Mouse (Mus musculus) right cerebral cortex, adult 2 months (tissue): ENCODE results near the gene Camkmt.

Source experiments
- DNase-seq, 2 experiments: peaks; one replicate each; pipeline ENCODE4 v3.0.0; 2021 to 2022; ENCODE audit warnings: low spot score in 2 of 2

Camkmt gene

DNA sequence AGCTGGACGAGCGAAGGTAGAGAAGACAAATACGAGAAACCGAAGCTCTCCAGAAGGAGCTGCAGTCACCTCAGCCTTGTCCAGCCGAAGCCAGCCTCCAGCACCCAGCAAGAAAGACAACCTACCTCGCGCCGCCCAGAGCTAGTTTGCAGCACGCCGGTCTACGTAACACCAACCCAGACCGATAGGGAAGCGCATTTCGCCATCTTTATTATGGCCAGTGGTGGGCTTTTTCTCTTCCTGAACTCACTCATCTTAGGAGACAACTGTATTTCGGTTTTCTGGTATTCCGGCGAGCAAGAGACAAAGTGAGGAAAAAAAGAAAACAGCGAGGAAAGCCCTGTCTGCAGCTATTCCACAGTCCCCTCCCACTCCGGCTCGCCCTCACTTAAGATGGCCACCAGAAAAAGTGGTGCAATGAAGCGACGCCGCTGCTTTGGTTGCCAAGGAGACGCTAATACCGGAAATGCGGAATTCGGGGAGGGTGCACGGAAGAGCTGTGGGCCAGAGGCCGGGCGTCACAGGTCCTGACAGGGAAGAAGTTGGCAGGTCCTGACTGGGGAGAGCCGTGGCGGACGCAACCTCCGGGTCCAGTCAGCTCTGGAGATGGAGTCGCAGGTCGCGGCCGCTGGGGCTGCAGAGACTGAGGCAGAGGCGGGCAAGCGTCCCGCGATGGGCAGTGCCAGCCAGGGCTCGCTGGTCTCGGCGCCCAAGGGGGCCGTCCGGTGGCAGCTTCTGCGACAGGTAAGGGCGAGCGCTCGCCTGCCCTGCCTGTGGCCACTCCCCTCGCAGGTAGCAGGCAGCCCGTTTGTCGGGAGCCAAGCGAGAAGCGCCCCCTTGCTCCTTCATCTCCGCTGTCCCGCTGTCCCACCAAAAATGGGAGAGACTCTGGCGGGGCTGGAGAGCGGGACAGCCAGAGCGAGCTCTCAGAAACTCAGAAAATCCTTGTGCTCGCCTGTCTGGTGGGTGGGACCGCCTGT is at the start of gene Camkmt, which contains the start of gene Prepl:
Gene Camkmt (plus strand): TSS at position 433 of the 980 bp plus-strand sequence.
Gene Prepl (minus strand): TSS at position 122 of the 980 bp plus-strand sequence.
- peak; percentile 96 for DNase-seq

DNA sequence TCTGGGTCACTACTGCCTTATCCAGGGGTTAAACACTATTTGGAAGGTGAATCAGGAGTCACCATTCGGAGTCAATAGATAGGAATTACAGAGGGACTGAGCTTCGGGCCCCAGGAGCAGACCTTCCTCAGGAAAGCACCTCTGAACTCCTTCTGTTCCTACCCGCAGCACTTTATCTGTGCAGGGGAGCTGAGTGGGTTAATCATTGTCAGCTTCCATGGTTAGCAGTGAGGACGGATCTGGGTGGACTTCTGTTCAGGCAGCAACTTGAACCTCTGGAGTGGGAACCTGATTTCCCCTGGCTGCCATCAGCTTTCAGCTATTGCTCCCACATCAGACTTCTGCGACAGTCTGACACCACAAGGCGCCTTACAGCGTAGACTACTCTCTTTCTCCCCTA is 49.4 kb upstream of the Camkmt start:
- DNase-seq = no peak

DNA sequence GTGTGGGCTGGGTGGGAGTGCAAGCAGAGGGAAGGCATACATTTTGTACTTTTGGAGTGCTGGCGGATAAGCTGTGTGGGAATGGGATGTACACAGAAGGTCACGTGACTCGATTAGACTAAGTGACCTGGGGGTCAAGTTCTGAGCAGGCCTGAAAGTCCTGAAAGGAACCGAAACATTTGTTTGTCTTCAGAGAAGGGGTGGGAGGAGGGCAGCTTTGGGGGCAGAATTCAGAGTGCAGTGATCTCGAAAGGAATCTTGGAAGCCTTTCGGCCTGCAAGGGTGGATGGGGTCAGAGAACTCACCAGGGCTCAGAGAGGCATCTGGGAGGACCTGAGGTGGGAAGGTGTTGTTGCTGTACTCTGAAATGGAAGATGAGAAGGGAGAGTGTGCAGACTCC is 47.9 kb upstream of the Camkmt start:
- no peak for DNase-seq

- DNase-seq = no peak
Measured at GRCm38 (mm10) chr17:85043404-85043816, 46.9 kb upstream of the Camkmt start.

GRCm38 (mm10) chr17:85044466-85044865 is 45.9 kb upstream of the Camkmt start:
- no peak for DNase-seq

DNA sequence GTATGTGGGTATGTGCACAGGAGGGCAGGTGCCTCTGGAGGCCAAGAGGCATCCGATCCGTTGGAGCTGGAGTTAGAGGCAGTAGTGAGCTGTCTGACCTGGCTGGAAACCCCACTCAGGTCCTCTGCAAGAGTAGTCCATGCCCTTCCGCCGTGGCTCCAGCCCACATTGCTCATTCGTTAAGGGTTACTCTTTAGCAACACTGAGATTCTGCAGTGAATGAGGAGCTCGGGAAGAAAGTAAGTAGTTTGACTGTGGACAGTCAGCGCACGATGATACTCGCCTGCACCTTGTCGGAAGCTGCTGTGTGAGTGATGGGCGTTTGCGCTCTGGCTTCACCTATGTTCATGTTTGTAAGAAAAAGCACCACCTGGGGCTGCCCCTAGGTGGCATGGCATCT is 45.2 kb upstream of the Camkmt start:
- DNase-seq = no peak

GRCm38 (mm10) chr17:85048379-85048778 is 42.0 kb upstream of the Camkmt start:
- DNase-seq = no peak

DNA sequence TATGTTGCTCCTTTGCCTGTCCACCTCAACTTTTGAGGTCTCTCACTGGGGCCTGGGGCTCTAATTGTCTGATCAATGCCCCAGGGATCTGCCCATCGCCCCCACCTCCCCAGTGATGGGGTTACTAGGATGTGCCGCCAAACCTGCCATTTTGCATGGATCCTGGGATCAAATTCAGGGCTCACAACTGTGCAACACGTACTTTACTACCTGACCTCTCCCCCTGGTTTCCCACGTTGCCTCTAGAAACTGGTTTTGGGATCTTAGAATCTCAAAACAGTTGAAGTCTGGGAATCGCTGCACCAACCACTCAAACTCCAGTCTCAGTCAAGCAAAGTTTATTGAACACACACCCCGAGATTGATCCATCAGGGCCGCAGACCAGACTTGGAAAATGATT is 32.1 kb upstream of the Camkmt start:
- no peak for DNase-seq

DNA sequence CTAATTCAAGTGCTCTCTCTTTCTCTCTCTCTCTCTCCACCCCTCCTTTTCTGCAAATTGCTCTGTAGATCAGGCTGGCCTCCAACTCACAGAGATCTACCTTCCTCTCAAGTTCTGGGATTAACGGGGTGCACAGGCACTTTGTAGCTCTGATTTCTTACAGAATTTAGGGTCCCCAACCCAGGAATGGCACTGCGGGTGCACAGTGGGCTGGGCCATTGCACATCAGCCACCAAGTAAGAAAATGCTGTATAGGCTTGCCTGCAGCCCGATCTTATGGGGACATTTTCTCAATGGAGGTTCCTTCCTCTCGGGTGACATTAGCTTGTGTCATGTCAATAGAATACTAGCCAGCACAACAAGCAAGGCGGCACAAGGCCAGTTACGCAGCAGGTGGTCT is 31.2 kb upstream of the Camkmt start:
- no peak for DNase-seq

- no peak for DNase-seq
Measured at GRCm38 (mm10) chr17:85063560-85063959, 26.8 kb upstream of the Camkmt start.

GRCm38 (mm10) chr17:85067331-85067730 is 23.0 kb upstream of the Camkmt start:
- no peak for DNase-seq

GRCm38 (mm10) chr17:85070658-85071057 is 19.7 kb upstream of the Camkmt start:
- no peak for DNase-seq

DNA sequence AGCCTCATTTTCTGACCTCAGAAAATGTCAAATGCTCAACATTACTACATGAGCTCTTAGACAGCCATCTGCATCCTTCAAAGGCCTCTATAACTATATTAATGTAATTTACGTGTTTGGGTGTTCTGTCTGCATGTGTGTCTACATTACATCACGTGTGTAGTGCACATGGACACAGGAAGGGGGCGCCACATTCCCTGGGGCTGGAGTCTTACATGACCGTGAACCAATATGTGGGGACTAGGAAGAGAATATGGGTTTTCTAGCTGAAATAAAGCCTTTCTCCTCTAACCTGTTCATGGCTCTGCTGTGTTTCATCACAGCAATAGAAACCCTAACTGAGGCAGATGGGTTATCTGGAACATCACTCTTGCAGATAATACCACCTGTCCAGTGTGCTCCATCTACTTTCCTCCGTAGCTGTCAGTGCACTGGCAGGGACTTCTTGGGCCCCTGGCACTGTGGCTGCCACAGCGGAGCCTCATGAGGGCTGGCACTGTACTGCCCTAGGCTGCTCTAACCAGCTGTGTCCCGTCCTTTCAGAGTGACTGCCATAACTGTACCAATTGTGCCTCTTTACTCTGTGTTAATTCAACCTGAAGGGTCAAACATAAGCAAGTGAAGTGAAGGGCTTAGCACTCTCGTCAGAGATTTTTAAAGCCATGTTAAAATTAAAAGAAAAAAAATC is 19.1 kb upstream of the Camkmt start:
- no peak for DNase-seq

DNA sequence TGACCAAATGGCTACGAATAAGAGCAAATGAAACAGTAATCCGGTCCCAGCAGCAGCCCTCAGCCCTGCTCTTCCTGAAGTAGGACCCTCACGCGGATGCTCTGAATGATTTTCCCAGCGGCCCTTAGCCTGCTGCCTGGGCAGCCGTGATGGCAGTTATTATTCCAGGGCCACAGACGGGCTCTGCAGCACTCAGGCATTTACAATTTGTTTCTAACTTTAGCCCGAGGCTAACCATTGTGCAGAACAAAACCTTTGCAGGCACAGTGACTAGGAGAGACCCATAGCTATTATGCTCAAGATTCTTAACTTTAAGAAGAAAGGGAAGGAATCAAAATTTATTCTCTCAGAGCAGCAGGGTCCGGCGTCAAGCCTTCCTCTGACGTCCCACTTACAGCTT is 18.0 kb upstream of the Camkmt start:
- no peak for DNase-seq

DNA sequence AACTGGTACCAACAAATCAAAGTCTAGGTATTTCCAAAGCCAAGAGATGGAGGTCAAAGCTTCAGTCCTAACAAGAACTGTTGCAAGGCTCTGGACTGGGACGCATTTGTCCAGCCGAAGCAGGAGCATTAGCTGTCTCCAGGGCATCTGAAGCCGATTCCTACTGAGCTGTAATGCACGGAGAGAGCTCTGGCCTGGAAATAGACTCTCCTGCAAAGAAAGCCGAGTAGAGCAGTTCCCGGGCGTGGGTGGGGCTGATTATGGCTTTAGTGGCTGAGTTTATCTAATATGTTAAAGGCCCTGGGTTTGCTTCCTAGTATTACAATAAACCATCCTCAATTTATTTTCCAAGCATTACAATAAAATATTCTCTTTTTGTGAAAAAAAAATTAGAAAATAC is 17.1 kb upstream of the Camkmt start:
- no peak for DNase-seq

GRCm38 (mm10) chr17:85074083-85074482 is 16.3 kb upstream of the Camkmt start:
- DNase-seq = no peak

GRCm38 (mm10) chr17:85079276-85079675 is 11.1 kb upstream of the Camkmt start:
- no peak for DNase-seq

- DNase-seq = no peak
Measured at GRCm38 (mm10) chr17:85080781-85081180, 9.6 kb upstream of the Camkmt start.

- DNase-seq = no peak
Measured at GRCm38 (mm10) chr17:85085335-85085734, 5.0 kb upstream of the Camkmt start.

- no peak for DNase-seq
Measured at GRCm38 (mm10) chr17:85086501-85086900, 3.9 kb upstream of the Camkmt start.

- DNase-seq = no peak
Measured at GRCm38 (mm10) chr17:85087591-85087990, 2.8 kb upstream of the Camkmt start.

DNA sequence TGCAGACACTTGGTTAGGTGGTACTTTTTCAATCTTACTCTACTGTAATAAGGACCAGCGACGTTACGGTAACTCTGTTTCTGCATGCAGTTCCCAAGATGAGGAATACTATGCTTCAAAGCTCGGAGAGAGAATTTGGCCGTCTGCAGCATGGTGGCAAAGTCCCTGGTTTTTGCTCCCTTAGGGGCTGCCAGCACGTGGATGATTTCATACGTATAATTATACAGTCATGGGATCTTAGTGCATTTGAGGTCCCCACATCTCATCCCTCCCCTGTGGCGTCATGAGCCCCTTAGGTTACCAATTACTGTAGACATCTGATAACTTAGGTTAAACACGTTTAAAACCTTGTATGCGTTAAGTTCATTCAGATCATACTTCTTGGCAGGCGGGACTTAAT is 2.0 kb upstream of the Camkmt start:
- DNase-seq = no peak

GRCm38 (mm10) chr17:85089011-85089410 is 1.3 kb upstream of the Camkmt start:
- no peak for DNase-seq
